Mouse (Mus musculus) monocyte, adult 5-6 weeks (primary cell): ENCODE measurements around the gene Plcb4. TPM values are rescaled to one million over a fixed set of nuclear protein-coding genes. Genes with fewer than 3 reads are reported as not detected.

ENCODE experiments used
- ATAC-seq: fragments of 153-309, 156-312 bp; replicated peaks from 2 replicates; pipeline ENCODE4 v1.8.0; 2017; ENCODE audit warnings: mild to moderate bottlenecking; ENCODE audit not compliant: low TSS enrichment, insufficient number of reproducible peaks, severe bottlenecking, poor library complexity, low FRiP score
- total RNA-seq: library from RNA; stranded (forward); fragments of 200-1000, 200-491, 200-594 nt; gene quantifications from 3 replicates; pipeline ENCODE4 v1.2.3, GENCODE M21; 2017

The Plcb4 gene
- total RNA-seq, 1 experiment from 2014 or later, result 8.3 TPM

- ATAC-seq, result no peak
These were observed 84.3 kb downstream of the Plcb4 start for GRCm38 (mm10) chr2:135742954-135743700.

- no peak for ATAC-seq
These were observed 85.9 kb downstream of the Plcb4 start for GRCm38 (mm10) chr2:135744711-135745110.

GRCm38 (mm10) chr2:135745126-135745525 is 86.3 kb downstream of the Plcb4 start:
- no peak for ATAC-seq

GRCm38 (mm10) chr2:135748441-135748840 is 89.6 kb downstream of the Plcb4 start:
- no peak for ATAC-seq

GRCm38 (mm10) chr2:135749606-135750005 is 90.8 kb downstream of the Plcb4 start:
- no peak for ATAC-seq

GRCm38 (mm10) chr2:135750748-135751147 is 91.9 kb downstream of the Plcb4 start:
- ATAC-seq, result 0 out of 2 replicates have a peak, but pooled peaks have one; percentile 63

- no peak for ATAC-seq
These were observed 97.0 kb downstream of the Plcb4 start for GRCm38 (mm10) chr2:135755792-135756191.

GRCm38 (mm10) chr2:135757478-135757877 is 98.7 kb downstream of the Plcb4 start:
- ATAC-seq, result no peak

GRCm38 (mm10) chr2:135759499-135760095 is 100.8 kb downstream of the Plcb4 start:
- ATAC-seq, result no peak

GRCm38 (mm10) chr2:135761226-135761802 is 102.5 kb downstream of the Plcb4 start:
- no peak for ATAC-seq

GRCm38 (mm10) chr2:135764706-135765105 is 105.9 kb downstream of the Plcb4 start:
- no peak for ATAC-seq

- peak; percentile 13; the same call in 1 of the 2 replicates for ATAC-seq
These were observed 107.8 kb downstream of the Plcb4 start for GRCm38 (mm10) chr2:135766471-135767063.

GRCm38 (mm10) chr2:135767535-135767934 is 108.7 kb downstream of the Plcb4 start:
- ATAC-seq, result no peak

- ATAC-seq, result no peak
These were observed 110.9 kb downstream of the Plcb4 start for GRCm38 (mm10) chr2:135769701-135770100.

- ATAC-seq, result no peak
These were observed 111.4 kb downstream of the Plcb4 start for GRCm38 (mm10) chr2:135770226-135770625.

GRCm38 (mm10) chr2:135773194-135773972 is 114.6 kb downstream of the Plcb4 start:
- ATAC-seq, result no peak; the same call in 1 of the 2 replicates

GRCm38 (mm10) chr2:135775026-135775425 is 116.2 kb downstream of the Plcb4 start:
- ATAC-seq, result no peak

- no peak for ATAC-seq
These were observed 117.4 kb downstream of the Plcb4 start for GRCm38 (mm10) chr2:135776131-135776775.
